Mouse (Mus musculus): ENCODE results near the gene Zranb2. TPM values are rescaled to one million over a fixed set of nuclear protein-coding genes. Genes with fewer than 3 reads are reported as not detected.
A peak's percentile ranks its signal among the peaks of the same experiment; 100 is the strongest.

The Zranb2 gene
- total RNA-seq (2021) = 10 to 100 TPM; 41.5 to 48.1 TPM
- long read RNA-seq, experiment 1, transcript Zranb2-203 (10 exons, 2,924 nt) = major isoform, 45 of 53 reads
- long read RNA-seq, experiment 1, partial matches to known transcripts = 0 of 53 reads
- long read RNA-seq, experiment 1, other reads (novel, unspliced or antisense) = 7 of 53 reads
- long read RNA-seq, experiment 2, transcript Zranb2-203 (10 exons, 2,924 nt) = major isoform, 56 of 72 reads
- long read RNA-seq, experiment 2, partial matches to known transcripts = 4 of 72 reads
- long read RNA-seq, experiment 2, other reads (novel, unspliced or antisense) = 12 of 72 reads

- intact Hi-C loops (cut with DNase I) = loop anchor here (10.0 kb wide), 1 partner anchor 501 kb away; the partner anchor contains the start of genes Lrrc40 and Srsf11
- peak; percentile 93 for DNase-seq
Measured at GRCm38 (mm10) chr3:157533964-157534785, at the start of gene Zranb2. Gene Zranb2 (plus strand): TSS chr3:157534160.

- no peak for DNase-seq
- intact Hi-C loops (cut with DNase I) = no loop called here
Measured at GRCm38 (mm10) chr3:157492043-157492442, 41.9 kb upstream of the Zranb2 start.

- no peak for DNase-seq
- intact Hi-C loops (cut with DNase I) = no loop called here
Measured at GRCm38 (mm10) chr3:157502216-157502615, 31.7 kb upstream of the Zranb2 start.

DNA sequence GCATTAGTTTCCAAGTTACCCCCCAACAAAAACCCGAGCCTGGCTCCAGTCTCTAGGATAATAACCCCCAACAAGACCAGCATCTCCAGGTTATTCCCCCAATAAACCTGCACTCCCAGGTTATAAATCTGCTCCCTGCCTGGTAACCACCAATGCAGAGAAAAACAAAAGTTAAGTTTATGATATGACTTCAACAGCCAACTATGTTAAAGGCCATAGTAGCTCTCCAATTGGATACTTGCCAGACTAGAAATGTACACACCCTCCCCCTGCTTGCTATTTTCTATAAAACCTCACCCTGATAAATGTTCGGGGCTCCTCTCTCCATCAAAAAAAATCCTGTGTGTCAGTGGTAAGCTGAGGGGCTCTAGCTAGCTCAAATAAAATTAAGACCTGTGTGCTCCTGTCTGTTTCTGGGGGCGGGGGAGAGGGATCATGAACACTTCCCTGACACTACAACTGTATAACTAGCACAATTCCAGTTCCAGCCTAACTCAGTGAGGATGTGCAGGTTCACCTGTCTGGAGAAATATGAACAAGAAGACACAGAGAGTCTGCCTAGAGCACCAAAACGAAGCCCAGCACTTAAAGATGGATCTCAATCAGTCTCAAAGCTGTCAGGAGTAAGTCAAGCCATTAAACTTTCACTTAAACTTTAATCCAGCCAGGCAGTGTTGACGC, 19.7 kb upstream of the Zranb2 start:
- intact Hi-C loops (cut with DNase I) = no loop called here
- DNase-seq = no peak

- intact Hi-C loops (cut with DNase I) = no loop called here
- no peak for DNase-seq
Measured at GRCm38 (mm10) chr3:157516471-157516870, 17.5 kb upstream of the Zranb2 start.

DNA sequence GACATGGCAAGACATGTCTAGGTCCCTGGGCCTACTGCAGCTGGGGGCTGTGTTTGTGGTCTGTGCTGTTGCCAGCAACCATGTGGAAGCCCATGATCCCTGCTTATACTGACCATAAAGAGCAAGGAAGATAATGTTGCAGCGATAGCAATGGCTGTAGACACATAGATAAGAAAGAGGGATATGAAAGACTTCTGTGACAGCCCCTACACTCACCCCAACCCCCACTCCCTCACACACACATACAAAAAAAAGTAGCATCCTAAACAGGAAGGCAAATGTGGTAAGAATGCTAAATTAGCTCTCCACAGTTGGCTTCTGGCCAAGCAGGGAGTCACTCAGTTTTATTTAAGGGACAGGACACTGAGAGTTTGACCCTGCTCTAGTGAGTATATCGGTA, 16.0 kb upstream of the Zranb2 start:
- DNase-seq = no peak
- intact Hi-C loops (cut with DNase I) = no loop called here

GRCm38 (mm10) chr3:157520433-157520832, 13.5 kb upstream of the Zranb2 start:
- intact Hi-C loops (cut with DNase I) = no loop called here
- DNase-seq = no peak

DNA sequence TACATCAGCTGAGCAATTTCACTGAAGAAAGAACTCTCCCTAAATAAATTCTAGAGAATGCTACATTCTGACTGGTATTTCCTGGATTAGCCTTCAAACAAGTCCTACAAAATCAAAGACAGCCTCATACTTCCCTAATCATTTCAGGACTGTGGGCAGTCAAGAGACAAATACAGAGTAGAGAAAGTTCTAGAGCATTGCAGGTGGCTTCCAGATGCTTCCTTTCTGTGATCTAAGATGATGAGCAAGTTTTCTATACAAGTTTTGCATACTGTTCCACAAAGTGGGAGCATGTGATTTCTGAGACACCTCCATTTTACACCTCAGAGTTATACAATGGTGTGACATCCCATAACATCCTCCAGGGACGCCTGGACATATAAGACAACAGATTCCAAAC, 10.1 kb upstream of the Zranb2 start:
- intact Hi-C loops (cut with DNase I) = no loop called here

DNA sequence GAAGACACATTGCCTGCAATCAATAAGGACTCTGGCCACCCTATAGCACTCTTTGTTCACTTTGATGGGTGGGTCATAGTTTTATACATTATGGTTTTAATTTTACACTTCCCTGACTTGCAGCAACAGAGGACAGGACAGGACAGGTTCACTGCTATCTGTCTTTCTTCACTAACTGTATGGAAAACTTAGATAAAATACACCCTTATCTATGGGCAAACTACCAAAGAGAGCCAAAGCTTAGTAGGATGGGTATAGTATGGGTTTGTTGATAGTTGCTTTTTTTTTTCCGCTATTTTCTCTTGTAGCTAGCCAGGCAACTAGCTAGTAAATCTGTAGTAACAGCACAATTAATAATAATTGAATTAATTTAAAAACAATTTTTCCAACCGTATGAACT, 2.4 kb upstream of the Zranb2 start:
- intact Hi-C loops (cut with DNase I) = loop anchor here (10.0 kb wide), 1 partner anchor 503 kb away; the partner anchor contains the start of genes Lrrc40 and Srsf11

More for the DNA sequence above, 10.1 kb upstream of the Zranb2 start:
- no peak for DNase-seq

DNA sequence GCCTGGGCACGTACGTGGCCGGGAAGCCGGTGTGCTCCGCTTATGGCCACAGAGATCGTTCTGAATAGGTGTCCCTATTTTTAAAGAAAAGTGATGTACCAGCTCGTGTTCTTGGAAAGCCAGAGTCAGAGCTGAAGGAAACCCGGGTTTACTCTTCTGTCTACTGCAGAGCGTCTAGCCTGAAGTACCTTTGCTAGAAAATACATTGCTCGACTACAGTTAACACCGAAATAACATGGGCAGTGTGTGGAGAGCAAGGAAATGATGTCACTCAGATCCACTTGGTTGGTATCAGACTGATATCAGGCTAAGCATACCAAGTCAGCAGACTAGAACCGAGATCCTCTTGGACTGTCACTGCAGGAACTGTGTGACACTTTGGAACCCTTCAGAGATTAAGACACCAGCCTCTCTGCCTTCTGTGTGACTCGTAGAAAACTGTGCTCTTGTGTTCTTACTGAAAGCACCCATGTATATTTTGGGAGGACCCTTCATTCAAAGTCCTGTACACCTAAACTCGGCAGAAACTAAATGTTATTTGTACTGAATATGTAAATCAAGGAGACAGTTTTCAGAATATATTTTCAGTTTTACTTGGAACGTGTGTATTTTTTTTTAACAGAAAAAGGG, 941 bp downstream of the Zranb2 start:
- intact Hi-C loops (cut with DNase I) = loop anchor here (10.0 kb wide), 1 partner anchor 500 kb away; the partner anchor contains the start of genes Lrrc40 and Srsf11
- no peak for DNase-seq

More for the DNA sequence above, 2.4 kb upstream of the Zranb2 start:
- no peak for DNase-seq

DNA sequence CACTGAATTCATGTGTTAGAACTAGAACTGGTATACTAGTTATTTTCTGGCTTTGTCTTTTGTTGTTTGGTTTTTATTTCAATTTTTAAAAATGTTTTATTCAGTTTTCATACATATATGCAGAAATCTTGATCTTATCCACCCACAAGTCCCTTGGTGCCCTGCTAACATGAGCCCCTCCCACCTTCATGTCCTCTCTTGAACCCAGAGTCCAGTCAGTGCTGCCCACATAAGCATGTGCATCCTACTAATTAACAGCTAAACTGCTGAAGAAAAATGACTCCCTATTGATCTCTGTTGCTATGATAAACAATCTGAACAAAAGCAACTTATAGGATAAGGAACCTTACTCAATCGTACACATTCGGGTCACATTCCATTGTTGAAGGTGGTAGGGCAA, 15.4 kb downstream of the Zranb2 start:
- DNase-seq = no peak
- intact Hi-C loops (cut with DNase I) = no loop called here

DNA sequence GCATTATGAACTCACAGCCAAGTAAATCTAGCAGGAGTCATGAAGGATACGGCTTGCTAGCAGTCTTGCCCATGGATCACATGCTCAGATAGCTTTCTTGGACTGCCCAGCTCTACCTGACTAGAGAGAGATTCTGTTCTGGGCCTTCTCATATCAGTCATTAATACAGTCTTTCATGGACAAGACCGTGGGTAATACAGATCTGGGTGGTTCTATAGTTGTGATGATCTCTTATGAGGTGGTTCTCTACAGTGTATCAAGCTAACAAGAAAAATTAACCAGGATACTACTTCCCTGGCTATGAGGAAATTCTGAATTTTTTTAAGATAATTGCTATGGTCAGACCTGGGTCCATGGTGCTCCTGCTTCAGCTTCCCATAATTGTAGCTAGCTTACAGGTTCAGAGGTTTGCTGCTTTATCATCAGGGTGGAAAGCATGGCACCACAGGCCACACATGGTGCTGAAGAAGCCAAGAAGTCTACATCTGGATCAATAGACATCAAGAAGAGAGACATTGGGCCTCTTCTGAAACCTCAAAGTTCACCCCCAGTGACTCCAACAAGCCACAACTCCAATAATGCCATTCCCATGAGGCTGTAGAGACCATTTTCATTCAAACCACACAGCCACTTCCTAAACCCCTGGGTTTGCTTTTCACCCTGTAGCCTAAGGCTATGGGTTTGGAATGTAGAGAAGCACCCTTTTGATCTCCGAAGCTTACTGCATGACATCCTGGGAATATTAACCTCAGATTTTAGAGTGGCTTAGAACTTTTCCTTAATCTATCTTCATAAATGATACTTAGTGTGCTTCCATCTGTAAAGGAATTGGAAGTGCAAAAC, 16.0 kb downstream of the Zranb2 start:
- intact Hi-C loops (cut with DNase I) = no loop called here
- no peak for DNase-seq

- intact Hi-C loops (cut with DNase I) = loop anchor here (5.0 kb wide), 1 partner anchor 152 kb away; no protein-coding TSS in a partner anchor
- DNase-seq = no peak
Measured at GRCm38 (mm10) chr3:157565196-157565595, 31.2 kb downstream of the Zranb2 start.

GRCm38 (mm10) chr3:157566725-157567565, 33.0 kb downstream of the Zranb2 start, which contains the start of gene Ptger3:
Gene Ptger3 (plus strand): TSS chr3:157566892.
- intact Hi-C loops (cut with DNase I) = loop anchor here (5.0 kb wide), 1 partner anchor 150 kb away; no protein-coding TSS in a partner anchor
- no peak for DNase-seq

- intact Hi-C loops (cut with DNase I) = loop anchor here (5.0 kb wide), 1 partner anchor 150 kb away; no protein-coding TSS in a partner anchor
- no peak for DNase-seq
Measured at GRCm38 (mm10) chr3:157567566-157568132, 33.7 kb downstream of the Zranb2 start.

- intact Hi-C loops (cut with DNase I) = no loop called here
- DNase-seq = no peak
Measured at GRCm38 (mm10) chr3:157572011-157572410, 38.1 kb downstream of the Zranb2 start.

- no peak for DNase-seq
- intact Hi-C loops (cut with DNase I) = no loop called here
Measured at GRCm38 (mm10) chr3:157575441-157576342, 41.7 kb downstream of the Zranb2 start.
